Mouse (Mus musculus) embryonic facial prominence, embryonic 14.5 days (tissue): ENCODE measurements at regions not wholly inside any gene's neighbourhood (a gene's known extent, or its start where the extent isn't known, plus 50 kb on each side); places are given as distances from the start of the nearest gene placed in this dataset.

ENCODE experiments used
- ATAC-seq: fragments of 200-750 bp; cut with Nextera tagmentation; 2 replicates; pipeline ENCODE4 v1.8.0; 2017; ENCODE audit warnings: low read depth, moderate number of reproducible peaks, moderate TSS enrichment
- DNase-seq: peaks from one replicate; pipeline ENCODE4 v3.0.0-alpha.2; 2015; ENCODE audit warnings: low spot score
- H3K27ac ChIP-seq: fragments of 300-500 bp; sonication (generic); replicated peaks from 2 replicates; pipeline ENCODE4 v1.5.1; 2014; ENCODE audit warnings: low read depth, mild to moderate bottlenecking, low read length, moderate library complexity
- H3K27me3 ChIP-seq: fragments of 300-500 bp; sonication (generic); replicated peaks from 2 replicates; pipeline ENCODE4 v1.6.1; 2014; ENCODE audit warnings: low read length; ENCODE audit not compliant: control insufficient read depth, insufficient read depth
- H3K36me3 ChIP-seq: fragments of 300-500 bp; sonication (generic); 2 replicates; pipeline ENCODE4 v1.6.1; 2014; ENCODE audit warnings: low read length, mixed read lengths; ENCODE audit not compliant: control insufficient read depth, insufficient read depth
- H3K4me1 ChIP-seq: fragments of 300-500 bp; sonication (generic); 2 replicates; pipeline ENCODE4 v1.6.1; 2014; ENCODE audit warnings: antibody characterized with exemption, low read length; ENCODE audit not compliant: control insufficient read depth, insufficient read depth
- H3K4me2 ChIP-seq: fragments of 300-500 bp; sonication (generic); 2 replicates; pipeline ENCODE4 v1.6.1; 2014; ENCODE audit warnings: low read depth, mild to moderate bottlenecking, low read length, moderate library complexity, mixed read lengths
- H3K4me3 ChIP-seq: fragments of 300-500 bp; sonication (generic); 2 replicates; pipeline ENCODE4 v1.5.1; 2014; ENCODE audit warnings: low read depth, mild to moderate bottlenecking, low read length
- H3K9ac ChIP-seq: fragments of 300-500 bp; sonication (generic); 2 replicates; pipeline ENCODE4 v1.6.1; 2014; ENCODE audit warnings: low read depth, mild to moderate bottlenecking, low read length, moderate library complexity, mixed read lengths
- H3K9me3 ChIP-seq: fragments of 300-500 bp; sonication (generic); 2 replicates; pipeline ENCODE4 v1.6.1; 2016; ENCODE audit warnings: low read length; ENCODE audit not compliant: control insufficient read depth
- WGBS: fragments of 180-500 bp; shearing (Covaris S2); extraction: QIAGEN DNeasy Blood & Tissue Kit; methylation state at CpG from one replicate; pipeline ENCODE4 v1.1.7; 2014; 5-methylcytosine and 5-hydroxymethylcytosine counted together

GRCm38 (mm10) chr9:94302575-94302974 lies 235.3 kb downstream of the 1190002N15Rik start:
- H3K4me1 ChIP-seq = no peaks in the 10 kb centered on the region
- H3K27ac ChIP-seq = no peak overlapping the region
- WGBS = 66% methylated on average over 3 of the region's 3 CpGs
- ATAC-seq (no peak), DNase-seq (no peak)
- H3K9me3 ChIP-seq = no peaks in the 10 kb centered on the region
- H3K27me3 ChIP-seq = no peaks in the 10 kb centered on the region
- H3K4me2 ChIP-seq = no peak overlapping the region
- H3K4me3 ChIP-seq = no peak overlapping the region
- H3K36me3 ChIP-seq = no peaks in the 10 kb centered on the region
- no peak overlapping the region for H3K9ac ChIP-seq

GRCm38 (mm10) chr9:94301896-94302295 lies 236.0 kb downstream of the 1190002N15Rik start:
- Histone ChIP-seq H3K9me3 (no peaks in the 10 kb centered on the region), H3K9ac (no peak overlapping the region), H3K4me2 (no peak overlapping the region), H3K27me3 (no peaks in the 10 kb centered on the region), H3K4me3 (no peak overlapping the region), H3K27ac (no peak overlapping the region), H3K36me3 (no peaks in the 10 kb centered on the region), H3K4me1 (no peaks in the 10 kb centered on the region)
- no peak for ATAC-seq
- DNase-seq = no peak
- WGBS = 88% methylated on average over 1 of the region's 1 CpGs

DNA sequence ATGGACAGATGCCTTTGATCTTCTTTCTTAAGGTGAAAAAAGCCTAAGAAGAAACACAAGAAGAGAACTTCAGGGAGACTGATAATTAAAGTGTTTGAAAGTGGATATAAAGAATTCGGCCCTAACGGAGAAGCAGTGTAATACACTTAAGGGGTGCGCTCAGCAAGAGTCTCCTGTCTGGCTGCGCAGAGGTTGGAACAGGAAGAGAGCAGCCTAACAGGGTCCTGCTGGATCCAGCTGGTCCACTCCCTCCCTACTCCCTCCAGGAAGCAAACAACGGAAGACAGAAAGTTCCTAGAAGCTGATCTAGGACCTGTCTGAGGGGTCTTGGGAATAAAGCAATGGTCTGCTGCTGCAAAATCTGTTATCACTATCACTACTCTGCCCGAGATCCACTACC lies 242.4 kb downstream of the 1190002N15Rik start:
- Histone ChIP-seq H3K9ac (no peak overlapping the region), H3K27ac (no peak overlapping the region), H3K4me3 (no peak overlapping the region), H3K36me3 (no peaks in the 10 kb centered on the region), H3K4me2 (no peak overlapping the region), H3K9me3 (no peaks in the 10 kb centered on the region), H3K4me1 (no peaks in the 10 kb centered on the region), H3K27me3 (no peaks in the 10 kb centered on the region)
- ATAC-seq = no peak
- no peak for DNase-seq
- 80% methylated on average over 6 of the region's 6 CpGs for WGBS

DNA sequence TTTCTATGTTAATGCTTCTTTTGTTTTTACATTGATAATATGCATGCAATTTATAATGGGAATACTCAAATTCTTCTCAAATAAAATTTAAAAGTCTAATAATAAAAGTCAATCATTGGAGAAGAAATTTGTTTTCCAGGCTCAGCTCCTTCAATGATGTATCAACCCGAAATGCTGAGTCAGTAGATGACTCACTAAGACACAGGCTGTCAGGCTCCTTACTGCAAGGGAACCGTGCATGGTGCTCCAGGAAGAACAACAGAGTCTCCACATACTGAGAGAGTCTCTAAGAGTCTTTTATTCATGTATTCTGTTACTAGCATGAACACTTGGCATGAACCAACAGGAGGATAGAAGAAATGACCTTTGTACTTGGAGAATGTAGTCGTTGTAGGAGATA lies 245.7 kb downstream of the 1190002N15Rik start:
- Histone ChIP-seq H3K9ac (no peak overlapping the region), H3K4me2 (no peak overlapping the region), H3K9me3 (no peaks in the 10 kb centered on the region), H3K36me3 (no peaks in the 10 kb centered on the region), H3K27me3 (no peaks in the 10 kb centered on the region), H3K4me1 (no peaks in the 10 kb centered on the region), H3K4me3 (no peak overlapping the region), H3K27ac (no peak overlapping the region)
- DNase-seq = no peak
- no peak for ATAC-seq
- 68% methylated on average over 3 of the region's 3 CpGs for WGBS

DNA sequence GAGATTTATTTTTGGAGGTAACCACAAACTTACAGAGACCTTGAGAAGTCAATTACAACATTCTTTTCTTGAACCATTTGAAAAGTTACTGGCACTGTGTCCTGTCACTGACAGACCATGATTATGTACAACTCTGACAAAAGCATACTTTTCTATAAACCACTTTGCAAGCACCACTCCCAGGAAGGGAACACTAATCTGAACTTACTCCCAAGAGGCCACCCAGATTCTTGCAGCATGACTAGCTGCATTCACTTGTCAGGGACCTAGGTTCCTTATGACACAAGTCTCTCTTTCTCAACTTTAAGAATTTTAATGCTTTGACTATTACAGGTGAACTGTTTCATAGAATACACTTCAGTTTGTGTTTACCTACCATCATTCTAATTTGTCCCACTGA lies 248.3 kb downstream of the 1190002N15Rik start:
- no peak for ATAC-seq
- peaks cover 3% of the 10 kb centered on the region; the same call in 1 of the 2 replicates for H3K9me3 ChIP-seq
- no peaks in the 10 kb centered on the region for H3K4me1 ChIP-seq
- no peak overlapping the region for H3K9ac ChIP-seq
- no peaks in the 10 kb centered on the region for H3K27me3 ChIP-seq
- H3K27ac ChIP-seq = no peak overlapping the region
- no peak overlapping the region for H3K4me2 ChIP-seq
- DNase-seq = peak; percentile 51
- no peak overlapping the region for H3K4me3 ChIP-seq
- no peaks in the 10 kb centered on the region for H3K36me3 ChIP-seq

DNA sequence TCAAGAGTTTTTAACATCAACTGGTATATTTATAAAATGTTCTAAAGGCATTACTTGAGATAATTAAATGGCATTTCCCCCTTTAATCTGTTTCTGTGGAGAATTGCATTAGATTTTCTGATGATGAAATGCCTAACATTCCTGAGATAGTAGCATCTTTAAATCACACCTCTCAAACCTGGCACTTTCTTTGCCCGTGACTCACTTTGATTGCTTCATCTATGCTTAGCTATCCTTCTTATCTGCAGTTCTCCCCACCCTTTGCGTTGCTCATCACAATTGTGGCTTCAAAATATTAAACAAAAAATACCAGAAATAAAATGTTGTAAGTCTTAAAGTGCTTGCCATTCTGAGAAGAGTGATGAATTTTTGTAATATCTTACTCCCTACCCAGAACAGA lies 250.3 kb downstream of the 1190002N15Rik start:
- no peak for DNase-seq
- Histone ChIP-seq H3K4me2 (no peak overlapping the region), H3K4me3 (no peak overlapping the region), H3K4me1 (no peaks in the 10 kb centered on the region), H3K9me3 (peaks cover 3% of the 10 kb centered on the region; the same call in 1 of the 2 replicates), H3K27ac (no peak overlapping the region), H3K9ac (no peak overlapping the region), H3K36me3 (no peaks in the 10 kb centered on the region), H3K27me3 (no peaks in the 10 kb centered on the region)
- 74% methylated on average over 2 of the region's 2 CpGs for WGBS
- no peak for ATAC-seq

GRCm38 (mm10) chr9:94278657-94279585 lies 259.0 kb downstream of the 1190002N15Rik start:
- 76% methylated on average over 4 of the region's 4 CpGs for WGBS

DNA sequence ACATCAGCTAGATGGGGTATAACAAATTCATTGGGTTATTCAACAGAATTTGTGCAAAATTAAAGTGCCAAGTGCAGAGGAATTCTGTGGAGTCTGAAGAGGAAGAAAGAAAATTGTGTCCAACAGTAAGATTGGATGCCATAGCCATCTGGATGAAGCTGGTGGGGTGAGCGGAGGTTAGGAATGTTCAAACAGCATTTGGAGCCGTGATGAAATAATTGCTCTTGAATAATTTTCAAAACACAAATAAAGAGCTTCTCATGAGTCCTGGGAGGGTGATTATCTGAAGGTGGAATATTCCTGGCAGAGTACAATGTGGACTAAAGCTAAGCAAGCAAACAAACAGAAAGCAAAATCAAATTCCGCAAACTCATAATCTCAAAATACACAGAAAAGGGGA lies 260.8 kb downstream of the 1190002N15Rik start:
- DNase-seq = no peak
- no peak overlapping the region for H3K4me2 ChIP-seq
- H3K27ac ChIP-seq = no peak overlapping the region
- H3K4me3 ChIP-seq = no peak overlapping the region
- no peaks in the 10 kb centered on the region for H3K27me3 ChIP-seq
- no peaks in the 10 kb centered on the region for H3K36me3 ChIP-seq
- H3K9me3 ChIP-seq = no peaks in the 10 kb centered on the region
- WGBS = 80% methylated on average over 3 of the region's 3 CpGs
- no peak overlapping the region for H3K9ac ChIP-seq
- ATAC-seq = no peak
- no peaks in the 10 kb centered on the region for H3K4me1 ChIP-seq

More at GRCm38 (mm10) chr9:94278657-94279585, 259.0 kb downstream of the 1190002N15Rik start:
- H3K4me2 ChIP-seq = no peak overlapping the region
- no peak for ATAC-seq
- H3K36me3 ChIP-seq = no peaks in the 10 kb centered on the region
- no peak for DNase-seq
- H3K4me1 ChIP-seq = no peaks in the 10 kb centered on the region
- no peak overlapping the region for H3K9ac ChIP-seq
- H3K27ac ChIP-seq = no peak overlapping the region
- no peaks in the 10 kb centered on the region for H3K27me3 ChIP-seq
- no peak overlapping the region for H3K4me3 ChIP-seq
- H3K9me3 ChIP-seq = no peaks in the 10 kb centered on the region

GRCm38 (mm10) chr9:94269213-94269612 lies 268.7 kb downstream of the 1190002N15Rik start:
- peak; percentile 80 for DNase-seq

More at GRCm38 (mm10) chr9:94269213-94269612, 268.7 kb downstream of the 1190002N15Rik start:
- Histone ChIP-seq H3K4me3 (no peak overlapping the region), H3K27ac (no peak overlapping the region), H3K9me3 (no peaks in the 10 kb centered on the region), H3K36me3 (no peaks in the 10 kb centered on the region), H3K27me3 (no peaks in the 10 kb centered on the region), H3K4me1 (0 out of 2 replicates have a peak, but pooled peaks cover 4% of the 10 kb centered on the region), H3K4me2 (no peak overlapping the region), H3K9ac (no peak overlapping the region)
- ATAC-seq = peak; percentile 91
- 54% methylated on average over 5 of the region's 5 CpGs for WGBS
